Mouse (Mus musculus) heart, adult 2 months (tissue): ENCODE measurements around the gene Gfap. TPM values are rescaled to one million over a fixed set of nuclear protein-coding genes. Genes with fewer than 3 reads are reported as not detected.
A peak's percentile ranks its signal among the peaks of the same experiment; 100 is the strongest.

Experiments
- DNase-seq, 2 experiments: peaks; one replicate each; pipeline ENCODE4 v3.0.0; 2021
- H3K27ac ChIP-seq: fragments of 200-600 bp; 2 replicates; pipeline ENCODE4 v1.8.1; 2022
- H3K27me3 ChIP-seq: fragments of 200-500 bp; 2 replicates; pipeline ENCODE4 v1.6.1; 2012; ENCODE audit warnings: mild to moderate bottlenecking, low read length, inconsistent platforms, mixed read lengths; ENCODE audit not compliant: control insufficient read depth, insufficient read depth
- H3K36me3 ChIP-seq: fragments of 200-500 bp; 2 replicates; pipeline ENCODE4 v1.6.1; 2012; ENCODE audit warnings: low read length, inconsistent platforms; ENCODE audit not compliant: control insufficient read depth, insufficient read depth
- H3K4me1 ChIP-seq: fragments of 200-500 bp; 2 replicates; pipeline ENCODE4 v1.6.1; 2011; ENCODE audit warnings: low read length; ENCODE audit not compliant: control insufficient read depth, insufficient read depth
- H3K4me3 ChIP-seq: fragments of 200-600 bp; 2 replicates; pipeline ENCODE4 v1.8.1; 2022
- H3K79me2 ChIP-seq: fragments of 200-500 bp; replicated peaks from 2 replicates; pipeline ENCODE4 v1.6.1; 2012; ENCODE audit warnings: mild to moderate bottlenecking, inconsistent platforms, low read length, moderate library complexity, mixed read lengths; ENCODE audit not compliant: control insufficient read depth, insufficient read depth
- H3K9ac ChIP-seq: fragments of 200-500 bp; 2 replicates; pipeline ENCODE4 v1.6.1; 2012; ENCODE audit warnings: low read depth, mild to moderate bottlenecking, control low read depth, inconsistent platforms, low read length, mixed read lengths
- CTCF ChIP-seq: fragments of 200-600 bp; IDR thresholded peaks from 2 replicates; pipeline ENCODE4 v1.8.1; 2022; ENCODE audit warnings: antibody characterized with exemption, mild to moderate bottlenecking, moderate library complexity
- EP300 ChIP-seq: fragments of 200-500 bp; IDR thresholded peaks from 2 replicates; pipeline ENCODE4 v1.6.1; 2011; ENCODE audit warnings: low read depth, low read length, control low read depth; ENCODE audit not compliant: insufficient read depth
- POLR2A ChIP-seq: fragments of 200-500 bp; IDR thresholded peaks from 2 replicates; pipeline ENCODE4 v1.6.1; 2011; ENCODE audit warnings: mild to moderate bottlenecking, low read depth, low read length, control low read depth; ENCODE audit not compliant: insufficient read depth
- WGBS: fragments of 180-500 bp; shearing (Covaris S2); methylation state at CpG from one replicate; pipeline ENCODE4 v1.1.7; 2018; 5-methylcytosine and 5-hydroxymethylcytosine counted together
- intact Hi-C: fragments of 180-260 bp; cut with DNase I; formaldehyde crosslinking; loops from one replicate; pipeline ENCODE4 v1.15.1; 2025
- polyA plus RNA-seq: library from polyadenylated mRNA; depleted of rRNA; stranded (reverse); fragments of >200 nt; gene quantifications from 2 replicates; pipeline ENCODE4 v1.2.3, GENCODE M21; 2012
- total RNA-seq, 2 experiments: library from RNA; stranded (reverse); gene quantifications; 2 replicates each; pipeline ENCODE4 v1.2.3; 2021

The Gfap gene
- total and polyA plus RNA-seq, 3 experiments: 0.08 to 0.30 (median 0.18) TPM

- no peaks in the 10 kb centered on the region for H3K27me3 ChIP-seq
- TF ChIP-seq POLR2A: no peak
- no peak for TF ChIP-seq CTCF
- no peak for TF ChIP-seq EP300
- no peaks in the 10 kb centered on the region for H3K36me3 ChIP-seq
- no peaks in the 10 kb centered on the region for H3K4me1 ChIP-seq
- H3K79me2 ChIP-seq: no peaks in the 10 kb centered on the region
- intact Hi-C loops: no loop called here
- peak; percentile 90 to 95 for DNase-seq
- H3K4me3 ChIP-seq: peak within 1 kb of the TSS; percentile 79
- H3K27ac ChIP-seq: peak within 1 kb of the TSS; percentile 30; the same call in 1 of the 2 replicates
- under 1% methylated on average over 62 of the region's 62 CpGs for WGBS
- H3K9ac ChIP-seq: peak within 1 kb of the TSS; percentile 61
Observed at GRCm38 (mm10) chr11:102924557-102925350, 24.0 kb upstream of the Gfap start, which contains the start of gene Kif18b. Kif18b (minus strand) TSS chr11:102925124.

GRCm38 (mm10) chr11:102921491-102921890 lies 20.8 kb upstream of the Gfap start:
- Histone ChIP-seq H3K36me3 (no peaks in the 10 kb centered on the region), H3K79me2 (no peaks in the 10 kb centered on the region), H3K27ac (no peak overlapping the region), H3K4me1 (no peaks in the 10 kb centered on the region), H3K27me3 (no peaks in the 10 kb centered on the region), H3K9ac (no peak overlapping the region), H3K4me3 (no peak overlapping the region)
- 86% methylated on average over 6 of the region's 6 CpGs for WGBS
- TF ChIP-seq POLR2A (no peak), CTCF (no peak), EP300 (no peak)
- DNase-seq: no peak
- intact Hi-C loops: no loop called here

- no peaks in the 10 kb centered on the region for H3K27me3 ChIP-seq
- 83% methylated on average over 4 of the region's 4 CpGs for WGBS
- intact Hi-C loops: no loop called here
- no peak for TF ChIP-seq CTCF
- TF ChIP-seq POLR2A: no peak
- no peak for TF ChIP-seq EP300
- no peak overlapping the region for H3K4me3 ChIP-seq
- no peaks in the 10 kb centered on the region for H3K36me3 ChIP-seq
- no peak overlapping the region for H3K9ac ChIP-seq
- DNase-seq: no peak
- H3K27ac ChIP-seq: no peak overlapping the region
- no peaks in the 10 kb centered on the region for H3K4me1 ChIP-seq
- H3K79me2 ChIP-seq: 0 out of 2 replicates have a peak, but pooled peaks cover 1% of the 10 kb centered on the region
Observed at GRCm38 (mm10) chr11:102918077-102918476, 17.4 kb upstream of the Gfap start.

GRCm38 (mm10) chr11:102915380-102915779 lies 14.7 kb upstream of the Gfap start:
- H3K79me2 ChIP-seq: 0 out of 2 replicates have a peak, but pooled peaks cover 1% of the 10 kb centered on the region
- H3K27me3 ChIP-seq: no peaks in the 10 kb centered on the region
- no peaks in the 10 kb centered on the region for H3K36me3 ChIP-seq
- no peaks in the 10 kb centered on the region for H3K4me1 ChIP-seq
- no peak overlapping the region for H3K9ac ChIP-seq
- no peak for TF ChIP-seq CTCF
- TF ChIP-seq POLR2A: no peak
- no peak for TF ChIP-seq EP300
- DNase-seq: no peak
- 91% methylated on average over 9 of the region's 9 CpGs for WGBS
- intact Hi-C loops: no loop called here
- no peak overlapping the region for H3K27ac ChIP-seq
- no peak overlapping the region for H3K4me3 ChIP-seq

DNA sequence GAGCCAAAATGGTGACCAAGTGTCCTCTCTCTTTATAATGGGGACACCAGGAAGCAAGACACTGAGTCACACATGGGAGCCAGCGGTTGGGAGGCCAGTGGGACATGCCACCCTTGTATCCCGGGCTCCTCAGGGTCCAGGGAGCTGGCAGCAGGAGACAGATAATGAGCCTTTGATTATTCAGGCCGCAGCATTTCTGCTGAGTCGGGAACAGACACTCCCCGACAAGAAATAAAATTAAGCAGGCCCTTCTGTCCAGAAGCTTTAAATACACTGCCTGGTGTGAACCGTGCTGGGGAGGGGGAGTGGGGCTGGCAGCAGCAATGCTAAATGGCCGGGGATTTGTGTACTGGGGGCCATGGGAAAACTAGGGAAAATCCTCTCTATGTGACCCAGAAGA lies 10.7 kb upstream of the Gfap start:
- intact Hi-C loops: no loop called here
- 0 out of 2 replicates have a peak, but pooled peaks cover 1% of the 10 kb centered on the region for H3K79me2 ChIP-seq
- H3K36me3 ChIP-seq: no peaks in the 10 kb centered on the region
- H3K27me3 ChIP-seq: no peaks in the 10 kb centered on the region
- no peak for DNase-seq
- H3K27ac ChIP-seq: no peak overlapping the region
- 74% methylated on average over 7 of the region's 7 CpGs for WGBS
- H3K4me3 ChIP-seq: no peak overlapping the region
- no peaks in the 10 kb centered on the region for H3K4me1 ChIP-seq
- no peak for TF ChIP-seq POLR2A
- TF ChIP-seq CTCF: no peak
- no peak for TF ChIP-seq EP300
- no peak overlapping the region for H3K9ac ChIP-seq

- H3K79me2 ChIP-seq: no peaks in the 10 kb centered on the region
Observed at GRCm38 (mm10) chr11:102903654-102904053, 2.9 kb upstream of the Gfap start.

More at GRCm38 (mm10) chr11:102903654-102904053, 2.9 kb upstream of the Gfap start:
- Histone ChIP-seq H3K27me3 (no peaks in the 10 kb centered on the region), H3K4me1 (peaks cover 3% of the 10 kb centered on the region), H3K9ac (no peak overlapping the region), H3K4me3 (no peak overlapping the region), H3K36me3 (no peaks in the 10 kb centered on the region), H3K27ac (no peak overlapping the region)
- WGBS: 80% methylated on average over 7 of the region's 7 CpGs
- intact Hi-C loops: no loop called here
- TF ChIP-seq CTCF: no peak
- no peak for TF ChIP-seq EP300
- TF ChIP-seq POLR2A: no peak
- DNase-seq: no peak
